Mouse (Mus musculus) hindbrain, postnatal 0 days (tissue): ENCODE results near the gene Gm20388. TPM values are rescaled to one million over a fixed set of nuclear protein-coding genes. Genes with fewer than 3 reads are reported as not detected.

Experiments used
- ATAC-seq: fragments of 200-750 bp; cut with Nextera tagmentation; 2 replicates; pipeline ENCODE4 v1.8.0; 2017; ENCODE audit warnings: mild to moderate bottlenecking, moderate TSS enrichment, moderate library complexity
- DNase-seq: peaks from one replicate; pipeline ENCODE4 v3.0.0-alpha.2; 2015; ENCODE audit warnings: low spot score
- H3K27ac ChIP-seq: fragments of 300-500 bp; sonication (generic); 2 replicates; pipeline ENCODE4 v1.5.1; 2014; ENCODE audit warnings: mild to moderate bottlenecking
- H3K27me3 ChIP-seq: fragments of 300-500 bp; sonication (generic); 2 replicates; pipeline ENCODE4 v1.6.1; 2014; ENCODE audit warnings: low read length, mixed read lengths; ENCODE audit not compliant: insufficient read depth
- H3K36me3 ChIP-seq: fragments of 300-500 bp; sonication (generic); 2 replicates; pipeline ENCODE4 v1.6.1; 2014; ENCODE audit warnings: low read length, mixed read lengths; ENCODE audit not compliant: insufficient read depth
- H3K4me1 ChIP-seq: fragments of 300-500 bp; sonication (generic); 2 replicates; pipeline ENCODE4 v1.6.1; 2014; ENCODE audit warnings: antibody characterized with exemption, low read length, mixed read lengths; ENCODE audit not compliant: insufficient read depth
- H3K4me2 ChIP-seq: fragments of 300-500 bp; sonication (generic); 2 replicates; pipeline ENCODE4 v1.6.1; 2014; ENCODE audit warnings: low read depth, mild to moderate bottlenecking, low read length, moderate library complexity, mixed read lengths
- H3K4me3 ChIP-seq: fragments of 300-500 bp; sonication (generic); 2 replicates; pipeline ENCODE4 v1.5.1; 2014; ENCODE audit warnings: low read length
- H3K9ac ChIP-seq: fragments of 300-500 bp; sonication (generic); replicated peaks from 2 replicates; pipeline ENCODE4 v1.6.1; 2014; ENCODE audit warnings: mild to moderate bottlenecking, low read length, moderate library complexity, mixed read lengths
- H3K9me3 ChIP-seq: fragments of 300-500 bp; sonication (generic); 2 replicates; pipeline ENCODE4 v1.6.1; 2016; ENCODE audit warnings: low read length, mixed read lengths
- CTCF ChIP-seq: IDR thresholded peaks from 2 replicates; pipeline ENCODE4 v1.5.1; 2016; ENCODE audit warnings: antibody characterized with exemption, control low read depth, low read depth
- WGBS: fragments of 180-500 bp; shearing (Covaris S2); extraction: QIAGEN DNeasy Blood & Tissue Kit; methylation state at CpG from one replicate; pipeline ENCODE4 v1.1.7; 2014; 5-methylcytosine and 5-hydroxymethylcytosine counted together
- polyA plus RNA-seq: library from polyadenylated mRNA; unstranded; fragments of >200 nt; fragmentation: Nextera tagmentation; extraction: Ambion mirVana; gene quantifications from 2 replicates; pipeline ENCODE4 v1.2.1, GENCODE M21; 2015
- total RNA-seq: library from RNA; depleted of rRNA; stranded (reverse); fragments of >200 nt; gene quantifications from 2 replicates; pipeline ENCODE4 v1.2.3, GENCODE M21; 2014

The Gm20388 gene
- total and polyA plus RNA-seq, 2 experiments from 2014 or later = 71.3 TPM; not detected in 1

GRCm38 (mm10) chr8:123292785-123293184 is 3382.1 kb downstream of the Gm20388 start:
- Histone ChIP-seq H3K36me3 (no peaks in the 10 kb centered on the region), H3K27me3 (no peaks in the 10 kb centered on the region), H3K4me1 (no peaks in the 10 kb centered on the region), H3K9me3 (no peaks in the 10 kb centered on the region), H3K9ac (no peak overlapping the region), H3K27ac (no peak overlapping the region), H3K4me2 (no peak overlapping the region), H3K4me3 (no peak overlapping the region)
- ATAC-seq = no peak
- DNase-seq = no peak
- no peak for TF ChIP-seq CTCF
- WGBS = 88% methylated on average over 2 of the region's 2 CpGs

- H3K27ac ChIP-seq = no peak overlapping the region
- H3K9ac ChIP-seq = no peak overlapping the region
- no peak for TF ChIP-seq CTCF
- ATAC-seq (no peak), DNase-seq (no peak)
- H3K9me3 ChIP-seq = no peaks in the 10 kb centered on the region
- H3K4me2 ChIP-seq = no peak overlapping the region
- H3K4me3 ChIP-seq = no peak overlapping the region
- H3K4me1 ChIP-seq = no peaks in the 10 kb centered on the region
- H3K27me3 ChIP-seq = no peaks in the 10 kb centered on the region
- 88% methylated on average over 11 of the region's 11 CpGs for WGBS
- no peaks in the 10 kb centered on the region for H3K36me3 ChIP-seq
These were observed 3387.7 kb downstream of the Gm20388 start for GRCm38 (mm10) chr8:123298301-123298700.

GRCm38 (mm10) chr8:123308738-123309137 is 3398.1 kb downstream of the Gm20388 start:
- H3K36me3 ChIP-seq = no peaks in the 10 kb centered on the region
- no peak overlapping the region for H3K4me3 ChIP-seq
- H3K9ac ChIP-seq = no peak overlapping the region
- 70% methylated on average over 4 of the region's 4 CpGs for WGBS
- H3K27me3 ChIP-seq = no peaks in the 10 kb centered on the region
- H3K27ac ChIP-seq = no peak overlapping the region
- H3K9me3 ChIP-seq = no peaks in the 10 kb centered on the region
- ATAC-seq (no peak), DNase-seq (no peak)
- 0 out of 2 replicates have a peak, but pooled peaks have one; percentile 24 for TF ChIP-seq CTCF
- no peak overlapping the region for H3K4me2 ChIP-seq
- no peaks in the 10 kb centered on the region for H3K4me1 ChIP-seq

GRCm38 (mm10) chr8:123317781-123318466 is 3407.3 kb downstream of the Gm20388 start:
- WGBS = 7% methylated on average over 21 of the region's 21 CpGs
- no peaks in the 10 kb centered on the region for H3K4me1 ChIP-seq
- H3K9me3 ChIP-seq = no peaks in the 10 kb centered on the region
- DNase-seq (no peak), ATAC-seq (peak; percentile 72)
- TF ChIP-seq CTCF = no peak
- H3K36me3 ChIP-seq = no peaks in the 10 kb centered on the region
- peak overlapping the region; percentile 97 for H3K4me2 ChIP-seq
- H3K4me3 ChIP-seq = peak overlapping the region; percentile 53
- no peak overlapping the region for H3K27ac ChIP-seq
- peak overlapping the region; percentile 50 for H3K9ac ChIP-seq
- H3K27me3 ChIP-seq = no peaks in the 10 kb centered on the region

GRCm38 (mm10) chr8:123318467-123318911 is 3407.8 kb downstream of the Gm20388 start, which contains the start of gene Fanca:
TSS of gene Fanca (minus strand) at chr8:123318576.
- under 1% methylated on average over 24 of the region's 24 CpGs for WGBS
- H3K9ac ChIP-seq = peak within 1 kb of the TSS; percentile 50
- H3K4me1 ChIP-seq = no peaks in the 10 kb centered on the region
- H3K9me3 ChIP-seq = no peaks in the 10 kb centered on the region
- peak within 1 kb of the TSS; percentile 97 for H3K4me2 ChIP-seq
- H3K4me3 ChIP-seq = peak within 1 kb of the TSS; percentile 53
- DNase-seq (peak; percentile 95), ATAC-seq (peak; percentile 99)
- no peaks in the 10 kb centered on the region for H3K36me3 ChIP-seq
- H3K27me3 ChIP-seq = no peaks in the 10 kb centered on the region
- H3K27ac ChIP-seq = no peak within 1 kb of the TSS
- peak; percentile 52 for TF ChIP-seq CTCF

GRCm38 (mm10) chr8:123319522-123320164 is 3409.0 kb downstream of the Gm20388 start:
- no peak overlapping the region for H3K4me2 ChIP-seq
- no peaks in the 10 kb centered on the region for H3K9me3 ChIP-seq
- H3K36me3 ChIP-seq = no peaks in the 10 kb centered on the region
- peak; percentile 80 for DNase-seq
- no peak overlapping the region for H3K9ac ChIP-seq
- 29% methylated on average over 7 of the region's 7 CpGs for WGBS
- H3K27ac ChIP-seq = no peak overlapping the region
- H3K27me3 ChIP-seq = no peaks in the 10 kb centered on the region
- no peak overlapping the region for H3K4me3 ChIP-seq
- ATAC-seq = peak; percentile 41; the same call in 1 of the 2 replicates
- no peaks in the 10 kb centered on the region for H3K4me1 ChIP-seq
- TF ChIP-seq CTCF = peak; percentile 84
